Mouse (Mus musculus) liver, embryonic 14.5 days (tissue): ENCODE measurements around the gene Cipc. TPM values are rescaled to one million over a fixed set of nuclear protein-coding genes. Genes with fewer than 3 reads are reported as not detected.

Experiments
- ATAC-seq: fragments of 200-750 bp; cut with Nextera tagmentation; 2 replicates; pipeline ENCODE4 v1.8.0; 2017; ENCODE audit warnings: moderate number of reproducible peaks, mild to moderate bottlenecking, moderate library complexity; ENCODE audit not compliant: insufficient read depth
- DNase-seq, 3 experiments: peaks; one replicate each; pipeline ENCODE4 v3.0.0-alpha.2; 2012 to 2013; ENCODE audit warnings: low read depth in 3 of 3, low spot score in 3 of 3
- H3K27ac ChIP-seq: fragments of 300-500 bp; sonication (generic); 2 replicates; pipeline ENCODE4 v1.5.1; 2014; ENCODE audit warnings: moderate library complexity, mild to moderate bottlenecking, control low read depth, inconsistent platforms
- H3K27me3 ChIP-seq: fragments of 300-500 bp; sonication (generic); 2 replicates; pipeline ENCODE4 v1.6.1; 2014; ENCODE audit warnings: mild to moderate bottlenecking, low read length, moderate library complexity; ENCODE audit not compliant: control insufficient read depth, insufficient read depth
- H3K36me3 ChIP-seq: fragments of 300-500 bp; sonication (generic); replicated peaks from 2 replicates; pipeline ENCODE4 v1.6.1; 2014; ENCODE audit warnings: low read depth; ENCODE audit not compliant: control insufficient read depth, insufficient read depth
- H3K4me1 ChIP-seq, 2 experiments: fragments of 200-500 bp in 1 of 2; fragments of 300-500 bp in 1 of 2; sonication (generic) in 1 of 2; replicated peaks; 2 replicates each; pipeline ENCODE4 v1.6.1; 2012 to 2014; ENCODE audit warnings: antibody characterized with exemption in 1 of 2, inconsistent platforms in 1 of 2, low read length in 1 of 2; ENCODE audit not compliant: control insufficient read depth in 2 of 2, insufficient read depth in 2 of 2
- H3K4me2 ChIP-seq: fragments of 300-500 bp; sonication (generic); 2 replicates; pipeline ENCODE4 v1.6.1; 2014; ENCODE audit warnings: low read depth, mild to moderate bottlenecking, control low read depth, moderate library complexity
- H3K4me3 ChIP-seq, 2 experiments: fragments of 200-500 bp in 1 of 2; fragments of 300-500 bp in 1 of 2; sonication (generic) in 1 of 2; 2 replicates each; pipeline ENCODE4 v1.5.1; 2012 to 2014; ENCODE audit warnings: low read depth in 2 of 2, low read length in 2 of 2, mild to moderate bottlenecking in 2 of 2, control low read depth in 1 of 2, inconsistent platforms in 1 of 2, moderate library complexity in 1 of 2; ENCODE audit not compliant: insufficient read depth in 1 of 2
- H3K9ac ChIP-seq: fragments of 300-500 bp; sonication (generic); replicated peaks from 2 replicates; pipeline ENCODE4 v1.6.1; 2014; ENCODE audit warnings: mild to moderate bottlenecking, control low read depth, moderate library complexity
- H3K9me3 ChIP-seq: fragments of 300-500 bp; sonication (generic); 2 replicates; pipeline ENCODE4 v1.6.1; 2016; ENCODE audit warnings: low read length, mixed read lengths; ENCODE audit not compliant: control insufficient read depth
- CTCF ChIP-seq: IDR thresholded peaks from 2 replicates; pipeline ENCODE4 v1.5.1; 2016; ENCODE audit warnings: antibody characterized with exemption, low read depth, control low read depth
- EP300 ChIP-seq: IDR thresholded peaks from 2 replicates; pipeline ENCODE4 v1.6.1; 2016; ENCODE audit warnings: antibody characterized with exemption, low read depth
- WGBS: fragments of 180-500 bp; shearing (Covaris S2); extraction: QIAGEN DNeasy Blood & Tissue Kit; methylation state at CpG from one replicate; pipeline ENCODE4 v1.1.7; 2014; ENCODE audit not compliant: insufficient replicate concordance; 5-methylcytosine and 5-hydroxymethylcytosine counted together
- polyA plus RNA-seq, 2 experiments: library from polyadenylated mRNA; depleted of rRNA in 1 of 2; stranded (reverse) in 1 of 2; unstranded in 1 of 2; fragments of >200 nt; fragmentation: Nextera tagmentation in 1 of 2; extraction: Ambion mirVana in 1 of 2; gene quantifications; 2 replicates each; pipeline versions ENCODE4 v1.2.1 to v1.2.3; 2012 to 2014

Gene Cipc
- 7.5 and 8.8 TPM in 2 replicates for polyA plus RNA-seq (2012; rRNA removed)
- polyA plus RNA-seq (2014; fragmentation: Nextera tagmentation; extraction: Ambion mirVana) = 10.0 and 10.7 TPM in 2 replicates

GRCm38 (mm10) chr12:86946862-86947574, at the start of gene Cipc:
Gene Cipc, plus strand, starts transcription at chr12:86947043.
- Histone ChIP-seq H3K27me3 (no peaks in the 10 kb centered on the region), H3K36me3 (no peaks in the 10 kb centered on the region), H3K9me3 (no peaks in the 10 kb centered on the region), H3K27ac (peak within 1 kb of the TSS; percentile 92), H3K4me3 (peak within 1 kb of the TSS; percentile 67 to 92), H3K9ac (peak within 1 kb of the TSS; percentile 88), H3K4me2 (peak within 1 kb of the TSS; percentile 92), H3K4me1 (peaks cover 15 to 26% of the 10 kb centered on the region in 2 experiments; a peak in 3 of 4 replicates)
- DNase-seq (peak; percentile 96 to 97 (median 97)), ATAC-seq (peak; percentile 99)
- WGBS = under 1% methylated on average over 64 of the region's 64 CpGs
- TF ChIP-seq CTCF = peak; percentile 35
- TF ChIP-seq EP300 = no peak

GRCm38 (mm10) chr12:86897769-86898273, 49.0 kb upstream of the Cipc start:
- Histone ChIP-seq H3K27me3 (no peaks in the 10 kb centered on the region), H3K9ac (no peak overlapping the region), H3K27ac (no peak overlapping the region), H3K4me1 (peaks cover 20 to 43% of the 10 kb centered on the region in 2 experiments), H3K4me2 (no peak overlapping the region), H3K36me3 (no peaks in the 10 kb centered on the region), H3K9me3 (no peaks in the 10 kb centered on the region), H3K4me3 (no peak overlapping the region)
- ATAC-seq (no peak), DNase-seq (no peak)
- TF ChIP-seq EP300 = no peak
- TF ChIP-seq CTCF = no peak
- 72% methylated on average over 7 of the region's 7 CpGs for WGBS

- Histone ChIP-seq H3K4me2 (no peak overlapping the region), H3K36me3 (no peaks in the 10 kb centered on the region), H3K9ac (no peak overlapping the region), H3K4me1 (peaks cover 13 to 36% of the 10 kb centered on the region in 2 experiments), H3K27ac (no peak overlapping the region), H3K4me3 (no peak overlapping the region), H3K27me3 (no peaks in the 10 kb centered on the region), H3K9me3 (no peaks in the 10 kb centered on the region)
- no peak for DNase-seq
- 45% methylated on average over 3 of the region's 3 CpGs for WGBS
- no peak for ATAC-seq
- TF ChIP-seq CTCF = no peak
- no peak for TF ChIP-seq EP300
Measured at GRCm38 (mm10) chr12:86898448-86898847, 48.4 kb upstream of the Cipc start.

GRCm38 (mm10) chr12:86899461-86900179, 47.2 kb upstream of the Cipc start:
- H3K4me3 ChIP-seq = no peak overlapping the region
- H3K9me3 ChIP-seq = no peaks in the 10 kb centered on the region
- no peak for TF ChIP-seq EP300
- TF ChIP-seq CTCF = no peak
- H3K27me3 ChIP-seq = no peaks in the 10 kb centered on the region
- H3K4me1 ChIP-seq = peaks cover 11 to 28% of the 10 kb centered on the region in 2 experiments
- no peaks in the 10 kb centered on the region for H3K36me3 ChIP-seq
- no peak overlapping the region for H3K4me2 ChIP-seq
- ATAC-seq (no peak), DNase-seq (no peak)
- H3K27ac ChIP-seq = no peak overlapping the region
- no peak overlapping the region for H3K9ac ChIP-seq
- WGBS = 76% methylated on average over 11 of the region's 11 CpGs
